Mouse (Mus musculus) ES-Bruce4 (cell line): Measurements from ENCODE around the gene Aff2.

Experiments
- CTCF ChIP-seq: IDR thresholded peaks from one replicate; pipeline ENCODE4 v1.8.1; 2011; ENCODE audit warnings: low read depth, low read length
- EP300 ChIP-seq: IDR thresholded peaks from 2 replicates; pipeline ENCODE4 v1.6.1; 2011; ENCODE audit warnings: low read depth, low read length; ENCODE audit not compliant: insufficient read depth
- POLR2A ChIP-seq: IDR thresholded peaks from one replicate; pipeline ENCODE4 v1.8.1; 2011; ENCODE audit warnings: low read length; ENCODE audit not compliant: insufficient read depth

DNA sequence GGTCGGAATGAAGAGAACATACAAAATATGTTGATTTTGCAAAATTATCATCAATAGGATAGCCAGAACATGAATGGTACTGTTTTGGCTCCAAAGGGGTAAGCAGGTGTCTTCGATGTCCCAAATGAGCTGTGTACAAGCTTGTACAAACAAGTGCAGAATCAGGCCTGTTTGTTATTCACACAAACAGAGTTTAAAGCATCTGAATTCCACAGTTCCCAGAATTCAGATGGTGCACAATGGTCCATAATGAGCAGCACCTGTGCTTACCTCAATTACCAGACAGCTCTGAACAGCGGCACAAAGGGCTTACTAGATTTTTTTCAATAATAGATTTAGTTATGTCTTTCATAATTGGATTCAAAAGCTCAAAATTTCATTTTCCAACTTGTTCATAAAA lies 457.6 kb downstream of the Aff2 start:
- no peak for TF ChIP-seq CTCF
- no peak for TF ChIP-seq POLR2A
- TF ChIP-seq EP300, result no peak
